Mouse (Mus musculus) adrenal gland, adult 18-20 months (tissue): ENCODE results near the gene Kansl3. TPM values are rescaled to one million over a fixed set of nuclear protein-coding genes. Genes with fewer than 3 reads are reported as not detected.

Experiments
- DNase-seq, 2 experiments: peaks; one replicate each; pipeline ENCODE4 v3.0.0; 2021 to 2022; ENCODE audit warnings: low spot score in 2 of 2
- total RNA-seq, 2 experiments: library from RNA; stranded (reverse); gene quantifications; 1 replicate in 1 of 2; 2 replicates in 1 of 2; pipeline ENCODE4 v1.2.3; 2021

Kansl3 gene
- total RNA-seq, 2 experiments from 2014 or later, result 97.7 to 107 TPM

- no peak for DNase-seq
Observed at GRCm38 (mm10) chr1:36323076-36323475, 45.9 kb downstream of the Kansl3 start.

GRCm38 (mm10) chr1:36321829-36322573 lies 47.0 kb downstream of the Kansl3 start:
- DNase-seq, result no peak

GRCm38 (mm10) chr1:36321164-36321563 lies 47.8 kb downstream of the Kansl3 start:
- DNase-seq, result no peak

- DNase-seq, result no peak
Observed at GRCm38 (mm10) chr1:36315776-36316100, 53.2 kb downstream of the Kansl3 start.

GRCm38 (mm10) chr1:36314959-36315775 lies 53.8 kb downstream of the Kansl3 start:
- no peak for DNase-seq

- DNase-seq, result no peak
Observed at GRCm38 (mm10) chr1:36309498-36309901, 59.5 kb downstream of the Kansl3 start.

- no peak for DNase-seq
Observed at GRCm38 (mm10) chr1:36308966-36309475, 60.0 kb downstream of the Kansl3 start.

- no peak for DNase-seq
Observed at GRCm38 (mm10) chr1:36308451-36308901, 60.5 kb downstream of the Kansl3 start.

- DNase-seq, result peak; percentile 85 to 86
Observed at GRCm38 (mm10) chr1:36307495-36308280, 61.3 kb downstream of the Kansl3 start, which contains the start of gene Arid5a. Arid5a (plus strand) TSS chr1:36307733.

- DNase-seq, result no peak
Observed at GRCm38 (mm10) chr1:36307121-36307494, 61.9 kb downstream of the Kansl3 start.

GRCm38 (mm10) chr1:36306120-36306519 lies 62.9 kb downstream of the Kansl3 start:
- no peak for DNase-seq

GRCm38 (mm10) chr1:36304764-36305163 lies 64.2 kb downstream of the Kansl3 start:
- no peak for DNase-seq

GRCm38 (mm10) chr1:36303381-36304320 lies 65.3 kb downstream of the Kansl3 start:
- peak; percentile 47 to 63 for DNase-seq

- no peak for DNase-seq
Observed at GRCm38 (mm10) chr1:36302957-36303356, 66.0 kb downstream of the Kansl3 start.

GRCm38 (mm10) chr1:36302273-36302672 lies 66.7 kb downstream of the Kansl3 start:
- no peak for DNase-seq

GRCm38 (mm10) chr1:36300486-36300885 lies 68.5 kb downstream of the Kansl3 start:
- no peak for DNase-seq

GRCm38 (mm10) chr1:36299676-36300075 lies 69.3 kb downstream of the Kansl3 start:
- DNase-seq, result no peak

- no peak for DNase-seq
Observed at GRCm38 (mm10) chr1:36299126-36299525, 69.9 kb downstream of the Kansl3 start.

- DNase-seq, result no peak
Observed at GRCm38 (mm10) chr1:36298107-36298506, 70.9 kb downstream of the Kansl3 start.
